Mouse (Mus musculus) megakaryocyte, embryonic 14.5 days (primary cell): ENCODE measurements around the gene Sema4d.

Experiments
- FLI1 ChIP-seq: IDR thresholded peaks from 2 replicates; pipeline ENCODE4 v1.6.1; 2012; ENCODE audit warnings: low read length, inconsistent platforms, mixed read lengths
- GATA1 ChIP-seq: IDR thresholded peaks from 3 replicates; pipeline ENCODE4 v1.6.1; 2012; ENCODE audit warnings: mixed read lengths, low read length, inconsistent platforms, borderline replicate concordance

GRCm38 (mm10) chr13:51814646-51815045 is 21.1 kb upstream of the Sema4d start:
- TF ChIP-seq GATA1 (no peak), FLI1 (no peak)
